Mouse (Mus musculus) bone marrow macrophage, adult 2 months (primary cell): ENCODE measurements around the gene Il22ra1.

Experiments used
- CTCF ChIP-seq: IDR thresholded peaks from 2 replicates; pipeline ENCODE4 v1.5.1; 2012; ENCODE audit warnings: low read depth, mild to moderate bottlenecking, low read length, moderate library complexity
- POLR2A ChIP-seq: IDR thresholded peaks from 2 replicates; pipeline ENCODE4 v1.6.1; 2012; ENCODE audit warnings: mild to moderate bottlenecking, low read depth, low read length, borderline replicate concordance

DNA sequence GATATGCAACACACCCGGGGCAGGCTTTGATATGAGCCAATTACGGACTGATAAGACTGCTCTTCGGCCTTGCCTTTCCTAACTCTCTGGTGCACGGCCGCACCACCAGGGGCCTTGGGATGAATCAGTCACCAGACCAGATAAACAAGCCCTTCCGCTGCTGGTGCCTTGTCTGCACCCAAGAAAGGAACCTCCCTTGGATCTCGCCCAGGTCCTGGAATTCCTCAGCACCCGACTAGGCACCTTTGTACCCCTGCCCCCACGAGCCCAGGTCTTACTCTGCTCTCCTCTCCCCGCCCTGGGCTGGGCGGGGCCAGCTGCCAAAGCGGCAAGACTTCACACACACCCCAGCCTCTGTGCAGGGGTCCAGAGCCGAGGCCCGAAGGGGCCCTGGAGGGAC, at the start of gene Il22ra1:
- no peak for TF ChIP-seq CTCF
- no peak for TF ChIP-seq POLR2A
